ENCODE assay signal across 9 mouse cellular contexts in the genomic region with DNA sequence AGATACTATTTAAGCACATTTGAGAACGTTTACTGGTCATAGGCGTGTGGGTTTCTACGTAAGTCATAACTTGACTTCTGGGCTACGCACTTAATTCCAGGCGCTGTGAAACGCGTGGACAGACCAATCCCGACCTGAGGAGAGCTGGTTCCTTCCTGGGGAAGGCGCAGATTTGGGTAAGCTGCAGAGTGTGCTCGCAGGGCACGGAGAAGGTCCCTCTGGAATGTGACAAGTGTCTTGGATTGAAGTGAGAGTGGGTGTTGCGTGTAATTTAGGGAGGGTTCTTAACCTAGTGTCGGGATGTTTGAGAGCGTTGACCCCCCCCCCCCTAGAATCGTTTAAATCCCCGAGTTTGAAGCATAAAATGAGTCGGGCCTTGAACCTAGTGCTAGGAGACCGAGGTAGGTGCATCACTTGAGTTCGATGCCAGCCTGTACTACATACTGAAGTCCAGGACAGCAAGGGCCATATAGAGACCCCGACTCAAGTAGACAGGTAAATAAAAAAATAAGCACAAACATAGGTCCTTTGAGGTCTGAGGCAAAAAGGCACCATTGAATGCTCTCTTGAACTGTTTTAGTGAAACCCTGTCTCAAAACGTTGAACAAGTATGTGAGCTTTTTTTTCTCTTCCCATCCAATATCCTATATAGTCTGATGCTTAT. TPM values are rescaled to one million over a fixed set of nuclear protein-coding genes. Genes with fewer than 3 reads are reported as not detected.
DNase-seq lines count a peak whose midpoint lies in the region; ATAC-seq lines count a peak whose summit lies in the region.
"Had no signal": no experiment of that assay in that cellular context is flagged by ENCODE, and none has a peak within 500 bp of the region (broad histone marks: within the 10 kb centered on the region; RNA-seq: fewer than 3 reads in every experiment).

No protein-coding gene starts in this region.

- H3K4me1 ChIP-seq in liver, embryonic 11.5 days (replicated peaks; ENCODE audit: control insufficient read depth, insufficient read depth, low read length): 0 out of 2 replicates have a peak, but pooled peaks cover 4% of the 10 kb centered on the region
- peaks cover 9% of the 10 kb centered on the region; the same call in 1 of the 2 replicates for H3K4me1 ChIP-seq in forebrain, embryonic 14.5 days (ENCODE audit: control insufficient read depth, insufficient read depth, low read length)
- peaks cover 4% of the 10 kb centered on the region; the same call in 1 of the 2 replicates for H3K4me1 ChIP-seq in liver, embryonic 13.5 days (replicated peaks)
- peaks cover 6% of the 10 kb centered on the region; the same call in 1 of the 2 replicates for H3K4me1 ChIP-seq in stomach, embryonic 14.5 days (ENCODE audit: control insufficient read depth, insufficient read depth, low read length)

- no peaks in the 10 kb centered on the region for H3K36me3 ChIP-seq in liver, embryonic 11.5 days (ENCODE audit: control insufficient read depth, insufficient read depth, low read length)
- no peaks in the 10 kb centered on the region for H3K36me3 ChIP-seq in forebrain, embryonic 14.5 days (ENCODE audit: control insufficient read depth, insufficient read depth, low read length)
- no peaks in the 10 kb centered on the region for H3K36me3 ChIP-seq in liver, embryonic 13.5 days
- H3K36me3 ChIP-seq in stomach, embryonic 14.5 days (ENCODE audit: control insufficient read depth, insufficient read depth, low read length): no peaks in the 10 kb centered on the region

- no peak for ATAC-seq in liver, embryonic 11.5 days (replicated peaks; ENCODE audit: low FRiP score)
- no peak for ATAC-seq in forebrain, embryonic 14.5 days
- no peak for ATAC-seq in liver, embryonic 13.5 days (ENCODE audit: low read depth)
- ATAC-seq in stomach, embryonic 14.5 days (ENCODE audit: insufficient number of reproducible peaks, insufficient read depth, low FRiP score, low read depth): no peak
- ATAC-seq: Patski had no signal

- no peak overlapping the region for H3K27ac ChIP-seq in liver, embryonic 11.5 days (ENCODE audit: low read depth, low read length)
- H3K27ac ChIP-seq in forebrain, embryonic 14.5 days (ENCODE audit: low read depth, low read length): no peak overlapping the region
- no peak overlapping the region for H3K27ac ChIP-seq in liver, embryonic 13.5 days
- no peak overlapping the region for H3K27ac ChIP-seq in stomach, embryonic 14.5 days (ENCODE audit: low read length)

- no peaks in the 10 kb centered on the region for H3K9me3 ChIP-seq in liver, embryonic 11.5 days (ENCODE audit: control insufficient read depth, low read length)
- no peaks in the 10 kb centered on the region for H3K9me3 ChIP-seq in forebrain, embryonic 14.5 days (replicated peaks; ENCODE audit: control insufficient read depth, low read length)
- H3K9me3 ChIP-seq in liver, embryonic 13.5 days (replicated peaks): no peaks in the 10 kb centered on the region
- H3K9me3 ChIP-seq in stomach, embryonic 14.5 days (ENCODE audit: control insufficient read depth, low read depth, low read length): no peaks in the 10 kb centered on the region

- H3K27me3 ChIP-seq in liver, embryonic 11.5 days (replicated peaks; ENCODE audit: control insufficient read depth, insufficient read depth, low read length): peaks cover 31% of the 10 kb centered on the region
- peaks cover 33% of the 10 kb centered on the region for H3K27me3 ChIP-seq in forebrain, embryonic 14.5 days (replicated peaks; ENCODE audit: control insufficient read depth, insufficient read depth, low read length)
- peaks cover 34% of the 10 kb centered on the region for H3K27me3 ChIP-seq in liver, embryonic 13.5 days
- no peaks in the 10 kb centered on the region for H3K27me3 ChIP-seq in stomach, embryonic 14.5 days (ENCODE audit: control insufficient read depth, insufficient read depth, low read length)
- H3K27me3 ChIP-seq: Patski had no signal

- DNase-seq in liver, embryonic 11.5 days (ENCODE audit: low spot score): no peak
- no peak for DNase-seq in liver
- DNase-seq in forebrain, embryonic 14.5 days (ENCODE audit: low spot score): no peak
- DNase-seq in liver, embryonic 13.5 days: no peak
- no peak for DNase-seq in spleen, postnatal 36 days (ENCODE audit: low spot score in 2 of 2)
- no peak for DNase-seq in thymus, postnatal 14 days
- DNase-seq in c-Kit-positive CD71-positive TER-119-positive erythroid progenitor cells, embryonic 14.5 days (ENCODE audit: low spot score): no peak

- H3K9ac ChIP-seq in liver, embryonic 11.5 days (ENCODE audit: low read depth, low read length): no peak overlapping the region
- H3K9ac ChIP-seq in forebrain, embryonic 14.5 days (ENCODE audit: low read length): no peak overlapping the region
- H3K9ac ChIP-seq in liver, embryonic 13.5 days: no peak overlapping the region
- no peak overlapping the region; the same call in 1 of the 2 replicates for H3K9ac ChIP-seq in stomach, embryonic 14.5 days (replicated peaks; ENCODE audit: low read depth, low read length)

- WGBS in liver, embryonic 11.5 days: 2% methylated on average over 21 of the region's 21 CpGs
- WGBS in forebrain, embryonic 14.5 days: 4% methylated on average over 21 of the region's 21 CpGs
- 4% methylated on average over 21 of the region's 21 CpGs for WGBS in liver, embryonic 13.5 days (ENCODE audit: insufficient replicate concordance)
- WGBS in stomach, embryonic 14.5 days: 6% methylated on average over 21 of the region's 21 CpGs

- H3K4me3 ChIP-seq in liver, embryonic 11.5 days (ENCODE audit: low read depth, low read length): peak overlapping the region; percentile 33; the same call in 1 of the 2 replicates
- peak overlapping the region; percentile 21 for H3K4me3 ChIP-seq in forebrain, embryonic 14.5 days (ENCODE audit: low read depth, low read length)
- peak overlapping the region; percentile 25; the same call in 1 of the 2 replicates for H3K4me3 ChIP-seq in liver, embryonic 13.5 days (replicated peaks)
- peak overlapping the region; percentile 28 for H3K4me3 ChIP-seq in stomach, embryonic 14.5 days (ENCODE audit: low read depth, low read length)

- H3K4me2 ChIP-seq in liver, embryonic 11.5 days: peak overlapping the region; percentile 60
- peak overlapping the region; percentile 50 for H3K4me2 ChIP-seq in forebrain, embryonic 14.5 days (ENCODE audit: low read length)
- H3K4me2 ChIP-seq in liver, embryonic 13.5 days: peak overlapping the region; percentile 52
- H3K4me2 ChIP-seq in stomach, embryonic 14.5 days (replicated peaks; ENCODE audit: low read depth, low read length): peak overlapping the region; percentile 68

RNA-seq across cellular contexts. Expression of a gene that starts 0.9 kb away (rescaled TPM):
- 0.05 TPM in 1 of 2 replicates, not detected in the other for polyA plus RNA-seq in liver, embryonic 11.5 days (2014; fragmentation: Nextera tagmentation; extraction: Ambion mirVana)
- 0.14 TPM in 1 of 2 replicates, not detected in the other for polyA plus RNA-seq in forebrain, embryonic 14.5 days (2014; fragmentation: Nextera tagmentation; extraction: Ambion mirVana)
- polyA plus RNA-seq in liver, embryonic 13.5 days (2015; fragmentation: Nextera tagmentation; extraction: Ambion mirVana): not detected in 2 replicates
- polyA plus RNA-seq in stomach, embryonic 14.5 days (2014; fragmentation: Nextera tagmentation; extraction: Ambion mirVana): 0.21 and 0.41 TPM in 2 replicates
- polyA plus RNA-seq: Patski had no signal
